Mouse (Mus musculus) frontal cortex, postnatal 25 days (tissue): ENCODE measurements around the gene Ttc16.

Experiments
- DNase-seq, 2 experiments: peaks; one replicate each; pipeline ENCODE4 v3.0.0; 2022; ENCODE audit warnings: low spot score in 2 of 2

Gene Ttc16

GRCm38 (mm10) chr2:32775359-32776074, at the start of gene Ttc16, which contains the start of gene Ptrh1:
TSS of gene Ttc16 (minus strand) at chr2:32775633.
TSS of gene Ptrh1 (plus strand) at chr2:32775786.
- DNase-seq = peak; percentile 92 to 95

GRCm38 (mm10) chr2:32824778-32825177, 49.3 kb upstream of the Ttc16 start:
- DNase-seq = no peak

DNA sequence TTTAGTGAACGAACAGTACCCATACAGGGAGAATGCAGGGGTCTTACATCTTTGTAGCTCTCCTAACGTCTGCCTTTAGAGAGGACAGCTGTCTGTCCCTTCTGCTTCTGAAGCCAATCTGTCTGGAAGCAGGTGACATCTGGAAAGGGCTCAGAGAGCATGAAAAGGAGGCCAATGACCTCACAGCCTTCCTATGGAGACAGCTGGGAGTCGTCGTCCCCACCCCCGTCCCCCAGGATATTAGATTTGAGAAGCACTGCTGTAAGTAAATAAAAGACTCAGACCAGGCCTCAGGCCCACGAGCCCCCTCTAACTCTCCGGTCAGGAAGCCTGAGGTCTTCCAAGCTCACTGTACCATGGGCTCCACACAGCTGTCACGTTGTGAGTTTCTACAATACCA, 48.7 kb upstream of the Ttc16 start:
- no peak for DNase-seq

- DNase-seq = no peak
These were observed 48.2 kb upstream of the Ttc16 start for GRCm38 (mm10) chr2:32823579-32824154.

DNA sequence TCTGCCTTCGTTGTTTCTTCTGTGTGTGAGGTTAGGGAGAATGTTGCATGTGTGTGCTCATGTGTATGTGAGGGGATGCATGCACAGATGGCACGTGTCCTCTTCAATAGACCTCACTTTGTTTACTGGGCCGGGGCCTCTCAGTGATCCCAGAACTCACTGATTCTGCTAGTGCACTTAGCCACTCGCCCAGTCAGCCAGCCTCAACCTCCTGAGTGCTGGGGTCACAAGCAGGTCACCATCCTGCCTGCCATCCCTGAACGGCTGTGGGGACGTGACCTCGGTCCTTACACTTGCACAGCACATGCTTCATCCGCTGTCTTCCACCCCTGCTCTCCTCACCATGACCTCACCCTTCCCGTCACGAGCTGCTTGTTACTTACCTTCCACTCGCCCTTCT, 47.7 kb upstream of the Ttc16 start:
- DNase-seq = no peak

DNA sequence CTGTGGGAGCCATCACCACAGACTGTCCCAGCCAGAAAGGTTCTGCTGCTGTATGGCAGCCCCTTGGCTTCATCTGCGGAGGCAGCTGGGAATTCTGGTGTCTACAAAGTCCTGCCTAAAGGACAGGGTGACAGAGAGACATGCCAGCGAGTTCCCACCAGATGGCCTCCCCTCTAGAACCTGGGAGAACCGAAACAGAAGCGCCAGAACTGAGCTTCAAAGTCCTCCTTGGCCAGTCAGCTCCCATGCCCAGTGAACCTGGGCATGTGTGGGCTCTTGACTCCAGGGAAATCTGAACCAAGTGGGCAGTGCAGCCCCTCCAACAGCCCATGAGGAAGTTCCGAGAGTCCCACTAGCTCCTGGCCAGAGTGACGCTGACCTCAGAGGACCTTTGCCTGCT, 47.2 kb upstream of the Ttc16 start:
- DNase-seq = no peak

- no peak for DNase-seq
These were observed 45.8 kb upstream of the Ttc16 start for GRCm38 (mm10) chr2:32821041-32821802.

GRCm38 (mm10) chr2:32818208-32818607, 42.8 kb upstream of the Ttc16 start:
- no peak for DNase-seq

DNA sequence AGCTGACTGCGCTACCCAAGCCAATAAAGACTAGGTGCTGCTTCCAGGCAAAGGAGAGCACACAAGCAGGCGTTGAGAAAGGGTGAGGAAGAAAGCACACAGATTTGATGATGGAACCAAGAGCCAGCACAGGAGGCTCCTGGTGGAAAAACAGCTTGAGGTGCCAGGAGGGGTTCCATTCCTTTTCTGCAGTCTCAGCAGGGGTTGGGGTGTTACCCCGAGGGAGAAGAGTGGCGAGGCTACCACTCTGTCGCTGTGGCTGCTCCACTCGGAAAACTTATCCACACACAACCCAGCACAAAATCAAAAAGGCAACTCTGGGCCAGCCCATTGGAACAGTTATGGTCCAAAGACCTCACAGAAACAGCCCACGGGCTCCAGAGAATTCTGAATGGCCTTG, 42.2 kb upstream of the Ttc16 start:
- no peak for DNase-seq

DNA sequence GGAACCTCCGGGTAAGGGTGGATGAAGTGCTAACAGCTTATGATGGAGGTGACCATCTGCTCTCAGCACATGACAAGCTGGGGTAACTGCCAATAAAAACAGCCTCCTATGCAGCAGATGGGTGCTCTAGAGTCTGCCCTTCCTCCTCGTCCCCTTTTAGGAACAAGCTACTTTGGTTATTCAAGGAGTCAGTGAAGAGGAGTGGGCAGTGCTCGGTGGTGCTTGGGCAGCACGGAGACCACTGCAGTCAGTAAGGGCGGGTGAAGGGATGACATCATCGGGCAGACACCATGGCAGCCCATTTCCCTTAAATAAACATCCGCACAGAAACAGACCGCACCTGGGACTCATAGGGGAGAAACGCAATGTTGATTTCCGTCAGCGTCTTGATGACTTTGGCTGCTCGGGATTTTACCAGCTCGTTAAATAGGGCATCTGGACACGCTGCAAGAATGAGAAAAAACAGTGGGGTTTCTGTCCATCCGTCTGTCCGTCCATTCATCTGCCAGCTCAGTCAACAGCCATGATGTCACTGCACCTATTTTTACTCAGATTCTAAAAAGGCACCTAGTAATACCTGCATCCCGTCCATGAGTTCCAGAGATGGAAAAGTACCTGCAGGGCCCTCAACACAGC, 41.6 kb upstream of the Ttc16 start:
- DNase-seq = peak in 1 of 2 experiments; percentile 44

- no peak for DNase-seq
These were observed 41.1 kb upstream of the Ttc16 start for GRCm38 (mm10) chr2:32816497-32816896.

GRCm38 (mm10) chr2:32811959-32812358, 36.5 kb upstream of the Ttc16 start:
- no peak for DNase-seq

- DNase-seq = no peak
These were observed 33.6 kb upstream of the Ttc16 start for GRCm38 (mm10) chr2:32808816-32809566.

- DNase-seq = no peak
These were observed 23.0 kb upstream of the Ttc16 start for GRCm38 (mm10) chr2:32798251-32798962.

DNA sequence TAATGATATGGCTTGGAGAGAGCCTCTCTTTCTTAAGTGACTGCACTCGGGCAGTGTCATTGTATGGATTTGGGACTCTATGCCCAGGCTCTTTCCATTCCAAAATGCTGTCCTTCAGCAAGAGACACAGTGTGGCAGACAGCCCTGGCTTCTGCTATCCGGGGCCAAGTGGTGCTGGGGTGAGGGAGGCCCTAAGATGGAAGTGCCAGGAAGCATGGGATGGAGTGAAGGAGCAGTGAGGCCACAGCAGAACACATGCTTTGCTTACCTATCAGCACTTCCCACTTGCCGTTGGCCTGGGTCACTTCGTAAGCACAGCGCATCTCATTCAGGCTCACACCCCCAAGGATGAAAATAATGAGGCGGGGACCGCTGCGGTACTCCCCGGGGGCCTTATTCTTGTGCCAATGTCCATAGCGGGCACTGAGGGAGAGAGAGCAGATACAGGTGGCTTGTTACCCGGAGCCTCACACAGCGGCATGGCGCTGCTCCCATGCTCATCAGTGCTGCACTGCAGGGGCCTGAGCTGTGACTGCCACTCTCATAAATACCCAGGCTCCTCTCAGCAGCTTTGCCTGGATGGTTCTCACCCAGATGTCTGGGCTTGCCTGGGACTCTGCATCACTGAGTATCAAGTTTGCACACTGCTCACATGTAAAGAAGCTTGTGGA, 20.4 kb upstream of the Ttc16 start:
- DNase-seq = no peak

GRCm38 (mm10) chr2:32791297-32791696, 15.9 kb upstream of the Ttc16 start:
- no peak for DNase-seq

DNA sequence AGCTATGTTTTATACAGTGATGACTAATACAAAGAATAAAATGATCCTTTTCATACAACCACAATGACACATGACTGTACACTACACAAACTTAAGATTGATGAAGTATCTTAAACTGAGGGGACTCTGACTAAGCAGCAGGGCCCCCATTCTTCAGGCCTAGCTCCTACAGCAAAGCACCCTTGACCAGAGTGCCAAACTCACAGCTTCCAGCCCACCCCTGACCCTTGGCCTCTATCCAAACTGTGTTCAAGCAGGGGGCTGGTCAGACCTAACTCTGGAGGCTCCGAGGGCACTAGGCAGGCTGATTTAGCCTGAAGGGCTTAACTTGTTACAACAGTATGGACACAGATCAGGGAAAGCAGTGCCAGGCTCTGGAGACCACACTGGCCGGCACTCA, 13.1 kb upstream of the Ttc16 start:
- DNase-seq = no peak

- no peak for DNase-seq
These were observed 11.7 kb upstream of the Ttc16 start for GRCm38 (mm10) chr2:32787176-32787575.

GRCm38 (mm10) chr2:32784048-32784681, 8.7 kb upstream of the Ttc16 start, which contains the start of gene Cfap157:
TSS of gene Cfap157 (minus strand) at chr2:32784428.
- DNase-seq = no peak

GRCm38 (mm10) chr2:32781710-32782109, 6.3 kb upstream of the Ttc16 start:
- DNase-seq = no peak
